In the genomic region with DNA sequence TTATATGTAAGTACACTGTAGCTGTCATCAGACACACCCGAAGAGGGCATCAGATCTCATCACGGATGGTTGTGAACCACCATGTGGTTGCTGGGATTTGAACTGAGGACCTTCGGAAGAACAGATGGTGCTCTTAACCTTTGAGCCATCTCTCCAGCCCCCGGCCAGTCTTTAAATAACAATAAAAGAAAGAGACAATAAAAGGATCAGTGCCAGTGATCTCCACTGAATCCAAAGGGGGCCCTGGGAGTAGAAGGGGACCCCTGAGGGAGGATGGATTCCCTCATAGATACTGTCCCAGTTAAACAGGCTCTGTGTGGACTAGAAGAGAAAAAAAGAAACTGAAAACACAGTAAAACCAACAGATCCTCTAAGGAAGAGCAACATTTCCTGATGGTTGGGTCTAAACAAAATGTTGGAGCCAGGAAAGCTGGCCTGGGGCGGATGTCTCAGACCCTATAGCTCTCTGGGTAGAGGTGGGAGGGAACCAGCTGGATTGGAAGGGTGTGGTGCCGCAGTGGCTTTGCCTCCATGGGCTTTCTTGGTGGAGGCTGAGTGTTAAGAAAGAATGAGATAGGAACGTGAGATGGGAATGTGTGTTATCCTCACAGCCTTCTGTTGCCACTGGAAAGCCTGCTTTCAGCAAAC, we compare ENCODE assay signal across 9 mouse cellular contexts. TPM values are rescaled to one million over a fixed set of nuclear protein-coding genes. Genes with fewer than 3 reads are reported as not detected.
DNase-seq lines count a peak whose midpoint lies in the region; ATAC-seq lines count a peak whose summit lies in the region.
"Had no signal": no experiment of that assay in that cellular context is flagged by ENCODE, and none has a peak within 500 bp of the region (broad histone marks: within the 10 kb centered on the region; RNA-seq: fewer than 3 reads in every experiment).

No protein-coding gene starts in this region.

- H3K4me3 ChIP-seq in kidney, embryonic 16.5 days (ENCODE audit: low read length): no peak overlapping the region
- no peak overlapping the region for H3K4me3 ChIP-seq in forebrain, embryonic 12.5 days (replicated peaks)
- no peak overlapping the region for H3K4me3 ChIP-seq in midbrain, embryonic 12.5 days
- H3K4me3 ChIP-seq in kidney, embryonic 14.5 days (ENCODE audit: low read length): no peak overlapping the region

- no peaks in the 10 kb centered on the region for H3K9me3 ChIP-seq in kidney, embryonic 16.5 days (ENCODE audit: low read length)
- no peaks in the 10 kb centered on the region for H3K9me3 ChIP-seq in forebrain, embryonic 12.5 days
- no peaks in the 10 kb centered on the region for H3K9me3 ChIP-seq in midbrain, embryonic 12.5 days
- H3K9me3 ChIP-seq in kidney, embryonic 14.5 days (ENCODE audit: control insufficient read depth, low read length): no peaks in the 10 kb centered on the region

- peaks cover 53% of the 10 kb centered on the region for H3K4me1 ChIP-seq in kidney, embryonic 16.5 days (ENCODE audit: insufficient read depth, low read length)
- H3K4me1 ChIP-seq in forebrain, embryonic 12.5 days: peaks cover 73% of the 10 kb centered on the region
- H3K4me1 ChIP-seq in midbrain, embryonic 12.5 days: peaks cover 74% of the 10 kb centered on the region
- peaks cover 58% of the 10 kb centered on the region for H3K4me1 ChIP-seq in kidney, embryonic 14.5 days (ENCODE audit: control insufficient read depth, insufficient read depth, low read length)

- no peak for ATAC-seq in kidney, embryonic 16.5 days (ENCODE audit: low FRiP score, low TSS enrichment)
- ATAC-seq in forebrain, embryonic 12.5 days (ENCODE audit: low FRiP score): no peak
- ATAC-seq in midbrain, embryonic 12.5 days (ENCODE audit: low FRiP score, low read depth): no peak
- no peak for ATAC-seq in kidney, embryonic 14.5 days (ENCODE audit: low FRiP score, low TSS enrichment)

- H3K27ac ChIP-seq in kidney, embryonic 16.5 days (ENCODE audit: low read length): peak overlapping the region; percentile 20; the same call in 1 of the 2 replicates
- H3K27ac ChIP-seq in forebrain, embryonic 12.5 days: peak overlapping the region; percentile 51; the same call in 1 of the 2 replicates
- H3K27ac ChIP-seq in midbrain, embryonic 12.5 days (replicated peaks): 0 out of 2 replicates have a peak overlapping the region, but pooled peaks have one; percentile 1
- H3K27ac ChIP-seq in kidney, embryonic 14.5 days (ENCODE audit: low read depth, low read length): no peak overlapping the region

- H3K36me3 ChIP-seq in kidney, embryonic 16.5 days (ENCODE audit: insufficient read depth, low read length): no peaks in the 10 kb centered on the region
- H3K36me3 ChIP-seq in forebrain, embryonic 12.5 days (replicated peaks): no peaks in the 10 kb centered on the region; the same call in 1 of the 2 replicates
- H3K36me3 ChIP-seq in midbrain, embryonic 12.5 days: no peaks in the 10 kb centered on the region
- H3K36me3 ChIP-seq in kidney, embryonic 14.5 days (ENCODE audit: control insufficient read depth, insufficient read depth, low read length): no peaks in the 10 kb centered on the region

- H3K9ac ChIP-seq in kidney, embryonic 16.5 days (replicated peaks; ENCODE audit: low read length): no peak overlapping the region
- no peak overlapping the region for H3K9ac ChIP-seq in forebrain, embryonic 12.5 days
- no peak overlapping the region; the same call in 1 of the 2 replicates for H3K9ac ChIP-seq in midbrain, embryonic 12.5 days (replicated peaks)
- H3K9ac ChIP-seq in kidney, embryonic 14.5 days (ENCODE audit: low read depth, low read length): no peak overlapping the region

- no peaks in the 10 kb centered on the region for H3K27me3 ChIP-seq in kidney, embryonic 16.5 days (ENCODE audit: insufficient read depth, low read length)
- no peaks in the 10 kb centered on the region for H3K27me3 ChIP-seq in forebrain, embryonic 12.5 days
- no peaks in the 10 kb centered on the region for H3K27me3 ChIP-seq in midbrain, embryonic 12.5 days
- no peaks in the 10 kb centered on the region for H3K27me3 ChIP-seq in kidney, embryonic 14.5 days (ENCODE audit: control insufficient read depth, insufficient read depth, low read length)

- peak overlapping the region; percentile 11; the same call in 1 of the 2 replicates for H3K4me2 ChIP-seq in kidney, embryonic 16.5 days (replicated peaks; ENCODE audit: low read depth, low read length)
- H3K4me2 ChIP-seq in forebrain, embryonic 12.5 days: peak overlapping the region; percentile 87
- H3K4me2 ChIP-seq in midbrain, embryonic 12.5 days (replicated peaks): peak overlapping the region; percentile 77
- no peak overlapping the region; the same call in 1 of the 2 replicates for H3K4me2 ChIP-seq in kidney, embryonic 14.5 days (replicated peaks; ENCODE audit: low read depth, low read length)

- 45% methylated on average over 7 of the region's 7 CpGs for WGBS in kidney, embryonic 16.5 days
- 45% methylated on average over 7 of the region's 7 CpGs for WGBS in forebrain, embryonic 12.5 days
- WGBS in midbrain, embryonic 12.5 days: 13% methylated on average over 7 of the region's 7 CpGs
- 46% methylated on average over 7 of the region's 7 CpGs for WGBS in kidney, embryonic 14.5 days

- DNase-seq in kidney, postnatal 25 days: no peak
- DNase-seq in ZHBTc4 (ENCODE audit: low read depth, low spot score): peak; percentile 91
- no peak for DNase-seq in right cerebral cortex, postnatal 4 days
- DNase-seq in urinary bladder, postnatal 4 days (ENCODE audit: low spot score in 2 of 2): no peak
- DNase-seq: lung, adult 18-20 months had no signal

RNA-seq across cellular contexts. Expression of a gene that starts 4.1 kb away (rescaled TPM):
- polyA plus RNA-seq in kidney, embryonic 16.5 days (2015; fragmentation: Nextera tagmentation; extraction: Ambion mirVana): 620 and 668 TPM in 2 replicates
- polyA plus RNA-seq in forebrain, embryonic 12.5 days (2016; fragmentation: Nextera tagmentation; extraction: Ambion mirVana): 831 and 838 TPM in 2 replicates
- polyA plus RNA-seq in midbrain, embryonic 12.5 days (2016; fragmentation: Nextera tagmentation; extraction: Ambion mirVana): 905 and 975 TPM in 2 replicates
- polyA plus RNA-seq in kidney, embryonic 14.5 days (2014; fragmentation: Nextera tagmentation; extraction: Ambion mirVana): 570 and 666 TPM in 2 replicates
